Mouse (Mus musculus) naive thymus-derived CD4-positive, alpha-beta T cell, adult 2 months (primary cell): ENCODE data around the gene Shank1.

Experiments
- DNase-seq: peaks from one replicate; pipeline ENCODE4 v3.0.0-alpha.2; 2011; ENCODE audit warnings: low read depth

Shank1 gene

DNA sequence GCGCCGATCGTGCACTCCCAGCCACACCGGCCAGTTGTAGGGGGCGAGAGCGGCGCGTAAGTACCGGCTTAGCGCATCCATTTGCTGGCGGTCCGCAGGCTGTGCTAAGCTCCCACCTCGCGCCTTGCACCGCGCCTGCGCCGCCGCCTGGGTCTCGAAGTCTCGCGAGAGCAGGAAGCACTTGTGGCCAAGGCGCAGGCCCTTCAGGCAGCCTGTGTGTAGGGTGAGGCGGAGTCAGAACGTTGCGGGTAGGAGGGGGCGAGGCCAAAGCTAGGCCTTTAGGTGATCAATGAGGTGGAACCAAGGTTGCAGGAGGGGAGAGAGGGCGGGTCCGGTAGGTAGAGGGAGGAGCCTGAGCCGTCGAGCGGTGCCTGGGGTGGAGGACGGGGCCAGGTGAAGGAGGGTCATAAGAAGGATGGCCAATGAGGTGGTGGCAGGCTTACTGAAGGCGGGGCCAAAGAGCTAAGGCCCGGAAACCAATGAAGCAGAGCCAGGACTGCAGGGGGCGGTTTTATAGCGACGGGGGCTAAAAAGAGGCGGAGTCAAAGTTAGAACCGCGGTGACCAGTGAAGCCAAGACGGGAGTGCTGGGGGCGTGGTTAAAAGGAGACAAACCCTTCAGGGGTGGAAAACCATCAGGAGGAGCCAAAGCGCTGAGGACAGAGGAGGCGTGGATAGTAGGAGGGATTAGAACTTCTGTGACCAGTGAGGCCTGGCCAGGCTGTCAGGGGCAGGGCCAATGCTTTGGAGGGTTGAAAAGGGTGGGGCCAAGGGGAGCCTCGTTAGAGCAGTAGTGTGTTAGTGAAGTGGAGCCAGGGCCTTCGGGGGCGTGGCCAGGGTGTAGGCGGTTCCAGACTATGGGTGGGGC, 5.0 kb upstream of the Shank1 start:
- peak; percentile 98 for DNase-seq

- no peak for DNase-seq
These were observed 4.4 kb upstream of the Shank1 start for GRCm38 (mm10) chr7:44305686-44306085.

DNA sequence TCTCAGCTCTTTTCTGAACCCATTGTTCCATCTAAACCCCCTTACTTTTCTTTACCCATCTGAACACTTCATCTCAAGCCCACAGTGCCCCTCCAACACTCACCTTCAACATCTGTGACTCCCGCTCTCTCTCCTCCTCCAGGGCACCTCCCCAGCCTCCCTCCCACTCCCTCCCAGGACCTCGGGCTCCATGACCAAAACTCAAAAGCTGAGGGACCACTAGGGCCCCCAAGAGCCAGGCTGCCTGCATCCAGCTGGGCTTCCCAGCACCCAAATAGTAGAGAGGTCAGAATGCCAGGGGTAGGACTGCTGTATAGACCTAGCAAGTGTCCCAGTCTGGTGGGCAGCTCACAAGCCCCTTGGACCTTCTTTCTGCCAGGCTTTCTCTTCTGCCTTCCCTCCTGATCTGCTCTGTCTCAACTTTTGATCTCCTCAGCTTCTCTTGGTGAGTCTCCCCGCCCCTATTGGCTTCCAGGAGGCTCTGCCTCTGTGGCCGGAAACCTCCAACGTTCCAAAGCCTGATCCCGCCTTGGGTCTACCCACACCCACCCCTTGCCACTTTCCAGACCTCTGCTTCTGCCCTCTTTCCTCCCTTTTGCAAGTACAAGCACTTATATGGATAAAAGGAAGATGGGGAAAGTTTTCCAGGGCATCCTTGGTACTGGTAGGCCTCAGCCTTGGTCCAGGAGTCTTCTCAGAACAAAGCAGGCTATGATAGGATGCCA, 3.4 kb upstream of the Shank1 start, which contains the start of gene Clec11a:
Gene Clec11a (minus strand): TSS at position 387 of the 725 bp plus-strand sequence.
- no peak for DNase-seq

GRCm38 (mm10) chr7:44307261-44308020, 2.6 kb upstream of the Shank1 start:
- DNase-seq = peak; percentile 10

- peak; percentile 28 for DNase-seq
These were observed 328 bp downstream of the Shank1 start for GRCm38 (mm10) chr7:44310285-44310877.

DNA sequence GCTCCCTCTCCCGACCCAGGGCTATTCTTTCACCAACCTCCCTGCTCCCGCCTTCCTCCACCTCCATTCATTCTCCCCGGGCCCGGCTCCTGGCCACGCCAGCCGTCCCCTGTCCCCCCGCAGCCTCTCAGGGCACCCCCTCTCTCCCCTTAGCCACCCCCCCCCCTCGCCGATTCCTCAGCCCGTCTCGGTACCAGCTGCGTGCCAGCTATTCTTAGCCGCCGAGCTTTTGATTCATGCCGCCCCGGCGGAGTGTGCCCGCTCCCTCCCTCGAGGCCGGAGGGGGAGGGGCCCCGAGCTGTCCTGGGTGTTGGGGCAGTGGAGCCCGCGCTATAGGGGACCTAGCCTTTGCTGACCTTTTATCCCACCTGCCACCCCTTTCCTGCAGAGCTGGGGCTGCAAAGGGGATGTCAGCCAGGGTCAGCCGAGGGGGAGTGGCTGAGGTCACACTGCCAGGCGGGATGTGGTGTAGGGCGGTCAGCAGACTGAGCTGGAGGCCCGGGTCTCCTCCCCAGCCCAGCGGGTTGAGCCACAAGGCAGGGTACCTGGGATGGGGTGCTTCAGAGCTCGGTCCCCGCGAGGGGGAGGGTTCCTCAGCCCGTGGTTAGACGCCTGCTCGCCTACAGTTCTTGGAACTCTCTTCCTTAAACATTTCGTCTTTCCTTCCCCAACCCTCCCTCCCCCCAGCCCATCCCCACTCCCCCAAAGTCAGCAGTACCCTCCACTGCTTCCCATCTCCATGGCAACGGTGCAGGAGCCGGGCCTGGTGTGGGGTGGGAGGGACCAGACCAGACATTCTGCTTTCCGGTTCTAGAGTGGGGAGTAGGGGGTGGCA, 1.0 kb downstream of the Shank1 start:
- peak; percentile 28 for DNase-seq

- DNase-seq = no peak
These were observed 1.8 kb downstream of the Shank1 start for GRCm38 (mm10) chr7:44311713-44312304.

- no peak for DNase-seq
These were observed 2.4 kb downstream of the Shank1 start for GRCm38 (mm10) chr7:44312484-44312883.

DNA sequence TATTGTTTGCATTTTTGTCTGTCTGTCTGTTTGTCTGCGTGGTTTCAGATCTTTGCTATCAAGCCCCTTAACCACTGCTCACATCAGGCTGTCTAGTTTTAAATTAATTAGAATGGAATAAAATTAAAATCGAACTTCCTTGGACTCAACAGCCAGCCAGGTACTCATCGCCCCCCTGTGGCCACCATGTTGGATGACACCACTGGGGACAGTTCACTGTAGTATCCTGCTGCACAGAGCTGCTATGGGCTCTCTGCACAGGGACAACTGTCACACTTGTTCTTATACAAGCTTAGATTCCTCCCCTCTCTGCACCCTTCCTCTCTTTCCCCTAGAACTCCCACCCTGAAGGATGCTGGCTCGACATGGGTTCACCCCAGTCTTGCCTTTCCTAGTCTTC, 7.9 kb downstream of the Shank1 start:
- DNase-seq = peak; percentile 41

DNA sequence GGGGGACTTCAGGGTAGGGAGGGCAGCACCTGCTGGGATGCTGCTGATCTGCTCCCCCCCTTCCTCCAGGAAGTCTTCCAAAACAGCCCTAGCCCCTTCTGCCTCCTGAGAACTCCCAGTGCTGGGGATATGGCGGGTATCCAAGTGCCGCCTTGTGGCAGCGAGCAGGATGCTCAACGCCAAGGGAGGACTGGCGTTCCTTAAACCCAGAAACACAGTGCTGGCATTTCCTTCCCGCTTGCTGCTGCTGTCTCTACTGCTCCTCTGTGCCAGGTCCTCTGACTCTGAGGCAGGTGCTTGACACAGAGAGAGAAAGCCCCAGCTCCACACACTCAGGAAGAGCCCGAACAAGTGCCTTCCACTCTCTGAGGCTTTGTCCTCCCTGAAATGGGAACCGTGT, 10.8 kb downstream of the Shank1 start:
- DNase-seq = no peak

- DNase-seq = no peak
These were observed 12.2 kb downstream of the Shank1 start for GRCm38 (mm10) chr7:44322290-44322689.

DNA sequence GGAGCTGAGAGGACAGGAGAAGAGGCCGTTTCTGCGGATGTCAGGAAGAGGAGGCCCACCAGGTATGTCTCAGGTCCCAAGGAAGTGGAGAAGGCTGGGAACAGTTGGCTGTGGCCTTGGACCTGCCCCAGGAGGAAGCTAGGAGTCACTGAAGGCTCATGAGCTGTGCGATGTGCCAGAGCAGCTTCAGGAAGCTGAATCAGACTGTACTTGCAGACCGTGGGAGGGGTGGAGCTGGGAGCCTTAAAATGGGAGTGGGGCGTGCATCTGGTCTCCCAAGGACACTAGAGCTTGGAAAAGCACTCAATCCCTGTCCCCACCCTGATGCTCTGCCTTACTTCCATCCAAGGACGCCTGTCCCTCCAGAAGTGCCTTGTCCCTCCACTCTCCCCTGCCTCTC, 16.6 kb downstream of the Shank1 start:
- no peak for DNase-seq

DNA sequence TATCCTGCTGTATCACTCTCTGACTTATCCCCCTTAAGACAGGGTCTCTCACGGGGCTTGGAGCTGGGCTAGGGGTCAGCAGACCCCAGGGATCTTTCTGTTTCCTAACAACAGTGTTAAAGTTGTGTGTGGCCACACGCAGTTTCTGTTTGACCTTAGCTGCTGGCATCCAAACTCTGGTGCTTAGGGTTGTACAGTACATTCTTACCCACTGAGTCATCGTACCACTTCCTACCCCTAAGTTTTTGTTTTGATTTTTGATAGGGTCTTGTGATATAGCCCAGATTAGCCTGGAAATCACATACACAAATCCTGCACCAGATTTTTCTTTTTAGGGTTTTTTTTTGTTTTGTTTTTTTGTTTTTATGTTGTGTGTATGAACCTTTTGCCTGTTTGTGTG, 22.3 kb downstream of the Shank1 start:
- DNase-seq = no peak

GRCm38 (mm10) chr7:44334139-44334538, 24.1 kb downstream of the Shank1 start:
- no peak for DNase-seq

GRCm38 (mm10) chr7:44335031-44335878, 25.2 kb downstream of the Shank1 start:
- DNase-seq = no peak

- DNase-seq = no peak
These were observed 26.3 kb downstream of the Shank1 start for GRCm38 (mm10) chr7:44336046-44337021.

DNA sequence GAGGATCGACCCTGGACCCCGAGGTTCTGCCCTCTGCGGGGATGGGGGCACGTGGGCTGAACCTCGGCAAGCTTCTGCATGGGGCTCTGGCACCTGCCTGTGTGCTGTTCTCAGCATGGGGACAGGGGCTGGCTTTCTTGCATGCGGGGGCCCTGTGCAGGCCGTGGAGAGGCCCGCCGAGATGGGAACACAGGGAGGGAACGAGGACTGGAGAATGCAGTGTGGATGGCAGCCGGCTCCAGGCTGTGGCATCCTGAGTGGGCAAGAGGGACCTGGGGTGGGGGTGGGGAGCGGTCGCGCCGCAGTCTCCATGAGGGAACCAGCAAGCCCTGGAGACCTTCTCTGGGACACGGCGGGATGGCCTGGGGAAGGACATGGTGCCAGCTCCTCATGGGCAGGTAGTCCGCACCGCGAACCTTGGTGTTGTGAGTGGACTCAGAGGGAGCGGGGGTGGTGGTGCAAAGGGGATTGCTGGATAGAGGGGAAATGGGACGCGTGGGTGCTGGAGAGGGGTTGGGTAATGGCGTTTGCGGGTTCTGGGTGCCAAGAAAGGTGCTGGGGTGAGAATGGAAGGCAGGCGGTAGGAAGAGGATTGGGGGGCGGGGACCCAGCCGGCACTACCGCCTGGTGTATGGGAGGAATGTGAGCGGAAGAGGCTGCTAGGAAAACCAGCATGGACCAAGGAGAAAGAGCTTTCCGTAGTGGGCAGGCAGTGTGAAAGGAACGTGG, 27.2 kb downstream of the Shank1 start:
- DNase-seq = no peak

DNA sequence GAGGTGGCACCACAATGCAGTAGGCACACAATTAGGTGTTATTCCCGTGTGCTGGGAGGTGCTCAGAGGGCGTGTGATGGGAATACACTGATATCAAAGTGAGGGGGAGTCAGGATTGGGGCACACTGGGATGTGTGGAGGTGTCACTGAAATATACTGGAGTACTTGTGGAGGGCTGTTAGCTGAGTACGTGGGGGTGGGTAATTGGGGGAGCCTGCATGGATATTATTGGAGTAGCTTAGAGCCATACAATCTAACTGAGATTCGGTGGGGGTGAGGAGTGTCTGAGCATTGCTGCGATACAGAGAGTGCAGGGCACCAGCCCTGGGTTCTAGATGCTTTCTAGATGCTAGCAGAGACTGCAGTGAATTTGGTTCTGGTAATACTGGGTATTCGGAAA, 30.2 kb downstream of the Shank1 start:
- DNase-seq = no peak
